Mouse (Mus musculus) small intestine, adult 2 months (tissue): ENCODE measurements at regions not wholly inside any gene's neighbourhood (a gene's known extent, or its start where the extent isn't known, plus 50 kb on each side); places are given as distances from the start of the nearest gene placed in this dataset.

Experiments
- CTCF ChIP-seq: fragments of 200-500 bp; IDR thresholded peaks from 2 replicates; pipeline ENCODE4 v1.5.1; 2012; ENCODE audit warnings: low read depth, mild to moderate bottlenecking, control low read depth, inconsistent platforms, low read length, moderate library complexity, mixed read lengths; ENCODE audit not compliant: insufficient replicate concordance, insufficient read length; ENCODE audit errors: extremely low read depth
- POLR2A ChIP-seq: fragments of 200-500 bp; IDR thresholded peaks from 2 replicates; pipeline ENCODE4 v1.6.1; 2012; ENCODE audit warnings: low read depth, mild to moderate bottlenecking, control low read depth, inconsistent platforms, low read length, moderate library complexity

DNA sequence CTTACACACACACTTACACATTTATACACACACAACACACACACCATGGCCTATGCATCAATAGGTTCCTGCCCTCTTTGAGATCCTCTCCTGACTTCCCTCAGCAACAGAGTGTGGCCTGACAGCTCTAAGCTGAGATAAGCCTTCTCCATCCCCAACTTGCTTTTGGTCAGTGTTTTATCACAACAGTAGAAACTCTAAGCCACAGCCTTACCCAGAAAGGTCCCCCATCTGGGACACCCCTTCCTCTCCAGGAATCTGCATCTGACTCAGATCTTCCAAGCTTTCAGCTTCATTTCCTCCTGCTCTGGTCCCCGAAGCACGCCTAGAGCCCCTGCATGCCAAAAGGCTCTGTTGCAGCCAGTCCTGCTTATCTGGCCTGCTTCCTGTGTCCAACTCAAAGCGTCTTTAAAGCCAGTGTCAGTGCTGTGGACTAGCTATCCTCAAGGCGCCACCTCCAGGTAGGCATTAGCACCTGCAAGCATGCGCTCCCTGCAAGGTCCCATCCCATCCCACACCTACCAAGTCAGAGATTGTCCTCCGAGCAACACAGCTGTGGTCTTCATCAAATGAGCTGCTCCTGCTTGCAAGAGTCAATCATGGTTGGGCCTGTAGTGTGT, 205.5 kb upstream of the Rpl38 start:
- TF ChIP-seq CTCF (peak; percentile 60; the same call in 1 of the 2 replicates), POLR2A (no peak)
